Mouse (Mus musculus) hindbrain, embryonic 16.5 days (tissue): ENCODE measurements at regions not wholly inside any gene's neighbourhood (a gene's known extent, or its start where the extent isn't known, plus 50 kb on each side); places are given as distances from the start of the nearest gene placed in this dataset.

ENCODE experiments used
- ATAC-seq: fragments of 200-750 bp; cut with Nextera tagmentation; 2 replicates; pipeline ENCODE4 v1.8.0; 2017; ENCODE audit warnings: moderate TSS enrichment, moderate library complexity
- H3K27ac ChIP-seq: fragments of 300-500 bp; sonication (generic); 2 replicates; pipeline ENCODE4 v1.5.1; 2014; ENCODE audit warnings: low read depth, mild to moderate bottlenecking, control low read depth, low read length, moderate library complexity
- H3K27me3 ChIP-seq: fragments of 300-500 bp; sonication (generic); replicated peaks from 2 replicates; pipeline ENCODE4 v1.6.1; 2014; ENCODE audit warnings: low read length; ENCODE audit not compliant: control insufficient read depth, insufficient read depth
- H3K36me3 ChIP-seq: fragments of 300-500 bp; sonication (generic); 2 replicates; pipeline ENCODE4 v1.6.1; 2014; ENCODE audit warnings: mild to moderate bottlenecking, low read length, moderate library complexity, mixed read lengths; ENCODE audit not compliant: control insufficient read depth, insufficient read depth
- H3K4me1 ChIP-seq: fragments of 300-500 bp; sonication (generic); 2 replicates; pipeline ENCODE4 v1.6.1; 2014; ENCODE audit warnings: low read depth, low read length; ENCODE audit not compliant: control insufficient read depth, insufficient read depth
- H3K4me2 ChIP-seq: fragments of 300-500 bp; sonication (generic); 2 replicates; pipeline ENCODE4 v1.6.1; 2014; ENCODE audit warnings: mild to moderate bottlenecking, low read length, control low read depth, moderate library complexity
- H3K4me3 ChIP-seq: fragments of 300-500 bp; sonication (generic); 2 replicates; pipeline ENCODE4 v1.5.1; 2014; ENCODE audit warnings: mild to moderate bottlenecking, low read length, control low read depth, moderate library complexity
- H3K9ac ChIP-seq: fragments of 300-500 bp; sonication (generic); 2 replicates; pipeline ENCODE4 v1.6.1; 2014; ENCODE audit warnings: low read depth, mild to moderate bottlenecking, control low read depth, low read length, moderate library complexity
- H3K9me3 ChIP-seq: fragments of 300-500 bp; sonication (generic); 2 replicates; pipeline ENCODE4 v1.6.1; 2014; ENCODE audit warnings: mild to moderate bottlenecking, low read length, moderate library complexity; ENCODE audit not compliant: control insufficient read depth
- WGBS: fragments of 180-500 bp; shearing (Covaris S2); extraction: QIAGEN DNeasy Blood & Tissue Kit; methylation state at CpG from one replicate; pipeline ENCODE4 v1.1.7; 2014; 5-methylcytosine and 5-hydroxymethylcytosine counted together

GRCm38 (mm10) chr7:34459834-34460495 is 66.8 kb upstream of the Lsm14a start:
- Histone ChIP-seq H3K4me3 (no peak overlapping the region), H3K27me3 (no peaks in the 10 kb centered on the region), H3K9ac (no peak overlapping the region), H3K4me1 (no peaks in the 10 kb centered on the region), H3K9me3 (no peaks in the 10 kb centered on the region), H3K36me3 (no peaks in the 10 kb centered on the region), H3K27ac (no peak overlapping the region), H3K4me2 (no peak overlapping the region)
- ATAC-seq = no peak
- WGBS = 90% methylated on average over 3 of the region's 3 CpGs

- Histone ChIP-seq H3K4me1 (no peaks in the 10 kb centered on the region), H3K4me2 (no peak overlapping the region), H3K27ac (no peak overlapping the region), H3K9me3 (no peaks in the 10 kb centered on the region), H3K4me3 (no peak overlapping the region), H3K27me3 (no peaks in the 10 kb centered on the region), H3K36me3 (no peaks in the 10 kb centered on the region), H3K9ac (no peak overlapping the region)
- ATAC-seq = no peak
- 67% methylated on average over 4 of the region's 4 CpGs for WGBS
Measured at GRCm38 (mm10) chr7:34458851-34459250, 65.7 kb upstream of the Lsm14a start.

GRCm38 (mm10) chr7:34448364-34448763 is 55.2 kb upstream of the Lsm14a start:
- no peak overlapping the region for H3K4me3 ChIP-seq
- H3K9me3 ChIP-seq = no peaks in the 10 kb centered on the region
- H3K4me1 ChIP-seq = no peaks in the 10 kb centered on the region
- H3K4me2 ChIP-seq = no peak overlapping the region
- no peaks in the 10 kb centered on the region for H3K27me3 ChIP-seq
- no peak overlapping the region for H3K9ac ChIP-seq
- H3K36me3 ChIP-seq = no peaks in the 10 kb centered on the region
- H3K27ac ChIP-seq = no peak overlapping the region
- no peak for ATAC-seq
- 79% methylated on average over 2 of the region's 2 CpGs for WGBS

GRCm38 (mm10) chr7:34444263-34444662 is 51.1 kb upstream of the Lsm14a start:
- H3K36me3 ChIP-seq = no peaks in the 10 kb centered on the region
- 39% methylated on average over 17 of the region's 17 CpGs for WGBS
- H3K27ac ChIP-seq = no peak overlapping the region
- ATAC-seq = no peak
- H3K4me3 ChIP-seq = no peak overlapping the region
- H3K4me1 ChIP-seq = no peaks in the 10 kb centered on the region
- H3K9ac ChIP-seq = no peak overlapping the region
- no peaks in the 10 kb centered on the region for H3K9me3 ChIP-seq
- no peaks in the 10 kb centered on the region for H3K27me3 ChIP-seq
- H3K4me2 ChIP-seq = no peak overlapping the region
